Mouse (Mus musculus): ENCODE results near the gene Nlrp6. TPM values are rescaled to one million over a fixed set of nuclear protein-coding genes. Genes with fewer than 3 reads are reported as not detected.

The Nlrp6 gene
- polyA plus RNA-seq, 1 experiment from 2014 or later, result 0.37 TPM

Other genes with a start within 250 kb of the Nlrp6 start
- gene Olfr45, start 239.0 kb upstream of the Nlrp6 start, polyA plus RNA-seq (2014; fragmentation: Nextera tagmentation; extraction: Ambion mirVana), result not detected in 2 replicates
- not detected in 2 replicates for gene Olfr541, start 223.6 kb upstream of the Nlrp6 start, polyA plus RNA-seq (2014; fragmentation: Nextera tagmentation; extraction: Ambion mirVana)
- gene Cyp2e1, start 157.2 kb upstream of the Nlrp6 start, polyA plus RNA-seq (2014; fragmentation: Nextera tagmentation; extraction: Ambion mirVana), result not detected in 2 replicates
- 0.23 and 0.45 TPM in 2 replicates for gene Syce1, start 133.1 kb upstream of the Nlrp6 start, polyA plus RNA-seq (2014; fragmentation: Nextera tagmentation; extraction: Ambion mirVana)
- gene Zfp941, start 98.7 kb upstream of the Nlrp6 start, polyA plus RNA-seq (2014; fragmentation: Nextera tagmentation; extraction: Ambion mirVana), result 12.3 and 13.6 TPM in 2 replicates
- gene Urah, start 85.9 kb upstream of the Nlrp6 start, polyA plus RNA-seq (2014; fragmentation: Nextera tagmentation; extraction: Ambion mirVana), result 0.41 TPM in 1 of 2 replicates, not detected in the other
- gene Scgb1c1, start 75.4 kb upstream of the Nlrp6 start, polyA plus RNA-seq (2014; fragmentation: Nextera tagmentation; extraction: Ambion mirVana), result not detected in 2 replicates
- gene Odf3, start 73.1 kb upstream of the Nlrp6 start, polyA plus RNA-seq (2014; fragmentation: Nextera tagmentation; extraction: Ambion mirVana), result not detected in 2 replicates
- gene Gm45785, start 64.6 kb upstream of the Nlrp6 start, polyA plus RNA-seq (2014; fragmentation: Nextera tagmentation; extraction: Ambion mirVana), result not detected in 2 replicates
- 95.0 and 96.9 TPM in 2 replicates for gene Ric8a, start 63.9 kb upstream of the Nlrp6 start, polyA plus RNA-seq (2014; fragmentation: Nextera tagmentation; extraction: Ambion mirVana)
- 47.2 and 53.3 TPM in 2 replicates for gene Bet1l, start 63.3 kb upstream of the Nlrp6 start, polyA plus RNA-seq (2014; fragmentation: Nextera tagmentation; extraction: Ambion mirVana)
- 262 and 286 TPM in 2 replicates for gene Psmd13, start 38.9 kb upstream of the Nlrp6 start, polyA plus RNA-seq (2014; fragmentation: Nextera tagmentation; extraction: Ambion mirVana)
- gene Sirt3, start 38.6 kb upstream of the Nlrp6 start, polyA plus RNA-seq (2014; fragmentation: Nextera tagmentation; extraction: Ambion mirVana), result 28.2 and 29.5 TPM in 2 replicates
- not detected in 2 replicates for gene Cox8b, start 20.5 kb upstream of the Nlrp6 start, polyA plus RNA-seq (2014; fragmentation: Nextera tagmentation; extraction: Ambion mirVana)
- 8.8 TPM in 2 replicates for gene Pgghg, start 20.5 kb downstream of the Nlrp6 start, polyA plus RNA-seq (2014; fragmentation: Nextera tagmentation; extraction: Ambion mirVana)
- gene Ifitm5, start 29.4 kb downstream of the Nlrp6 start, polyA plus RNA-seq (2014; fragmentation: Nextera tagmentation; extraction: Ambion mirVana), result not detected in 2 replicates
- not detected in 2 replicates for gene Gm45717, start 35.0 kb downstream of the Nlrp6 start, polyA plus RNA-seq (2014; fragmentation: Nextera tagmentation; extraction: Ambion mirVana)
- gene Ifitm2, start 35.1 kb downstream of the Nlrp6 start, polyA plus RNA-seq (2014; fragmentation: Nextera tagmentation; extraction: Ambion mirVana), result 163 and 235 TPM in 2 replicates
- gene Ifitm1, start 46.3 kb downstream of the Nlrp6 start, polyA plus RNA-seq (2014; fragmentation: Nextera tagmentation; extraction: Ambion mirVana), result 11.0 and 12.2 TPM in 2 replicates
- 24.7 and 29.7 TPM in 2 replicates for gene Ifitm3, start 89.9 kb downstream of the Nlrp6 start, polyA plus RNA-seq (2014; fragmentation: Nextera tagmentation; extraction: Ambion mirVana)
- 0.27 and 0.37 TPM in 2 replicates for gene Ifitm6, start 97.0 kb downstream of the Nlrp6 start, polyA plus RNA-seq (2014; fragmentation: Nextera tagmentation; extraction: Ambion mirVana)
- gene Gm17387, start 108.2 kb downstream of the Nlrp6 start, polyA plus RNA-seq (2014; fragmentation: Nextera tagmentation; extraction: Ambion mirVana), result not detected in 2 replicates
- 29.1 and 29.5 TPM in 2 replicates for gene B4galnt4, start 140.2 kb downstream of the Nlrp6 start, polyA plus RNA-seq (2014; fragmentation: Nextera tagmentation; extraction: Ambion mirVana)
- gene Pkp3, start 157.3 kb downstream of the Nlrp6 start, polyA plus RNA-seq (2014; fragmentation: Nextera tagmentation; extraction: Ambion mirVana), result not detected in 2 replicates
- 2.4 and 2.5 TPM in 2 replicates for gene Sigirr, start 179.7 kb downstream of the Nlrp6 start, polyA plus RNA-seq (2014; fragmentation: Nextera tagmentation; extraction: Ambion mirVana)
- gene Ano9, start 196.9 kb downstream of the Nlrp6 start, polyA plus RNA-seq (2014; fragmentation: Nextera tagmentation; extraction: Ambion mirVana), result 0.10 TPM in 1 of 2 replicates, not detected in the other
- 81.2 and 82.1 TPM in 2 replicates for gene Ptdss2, start 201.5 kb downstream of the Nlrp6 start, polyA plus RNA-seq (2014; fragmentation: Nextera tagmentation; extraction: Ambion mirVana)